Mouse (Mus musculus) heart, postnatal 0 days (tissue): Measurements from ENCODE around the gene Cxcl14. TPM values are rescaled to one million over a fixed set of nuclear protein-coding genes. Genes with fewer than 3 reads are reported as not detected.

Experiments used
- ATAC-seq: fragments of 200-750 bp; cut with Nextera tagmentation; 2 replicates; pipeline ENCODE4 v1.8.0; 2017; ENCODE audit warnings: low read depth, moderate number of reproducible peaks, moderate library complexity; ENCODE audit not compliant: insufficient read depth
- DNase-seq: peaks from one replicate; pipeline ENCODE4 v3.0.0-alpha.2; 2016; ENCODE audit warnings: low spot score
- H3K27ac ChIP-seq: fragments of 300-500 bp; sonication (generic); 2 replicates; pipeline ENCODE4 v1.5.1; 2014; ENCODE audit warnings: low read depth, mild to moderate bottlenecking
- H3K27me3 ChIP-seq: fragments of 300-500 bp; sonication (generic); 2 replicates; pipeline ENCODE4 v1.6.1; 2014; ENCODE audit warnings: low read length, mixed read lengths; ENCODE audit not compliant: control insufficient read depth, insufficient read depth
- H3K36me3 ChIP-seq: fragments of 300-500 bp; sonication (generic); replicated peaks from 2 replicates; pipeline ENCODE4 v1.6.1; 2014; ENCODE audit warnings: low read length, mixed read lengths; ENCODE audit not compliant: control insufficient read depth, insufficient read depth
- H3K4me1 ChIP-seq: fragments of 300-500 bp; sonication (generic); 2 replicates; pipeline ENCODE4 v1.6.1; 2014; ENCODE audit warnings: antibody characterized with exemption; ENCODE audit not compliant: control insufficient read depth, insufficient read depth
- H3K4me2 ChIP-seq: fragments of 300-500 bp; sonication (generic); 2 replicates; pipeline ENCODE4 v1.6.1; 2014; ENCODE audit warnings: low read depth, mild to moderate bottlenecking, low read length, moderate library complexity
- H3K4me3 ChIP-seq: fragments of 300-500 bp; sonication (generic); 2 replicates; pipeline ENCODE4 v1.5.1; 2014; ENCODE audit warnings: low read depth, low read length
- H3K9ac ChIP-seq: fragments of 300-500 bp; sonication (generic); replicated peaks from 2 replicates; pipeline ENCODE4 v1.6.1; 2014; ENCODE audit warnings: low read depth, low read length, mixed read lengths
- H3K9me3 ChIP-seq: fragments of 300-500 bp; sonication (generic); replicated peaks from 2 replicates; pipeline ENCODE4 v1.6.1; 2016; ENCODE audit warnings: low read length; ENCODE audit not compliant: control insufficient read depth
- CTCF ChIP-seq: IDR thresholded peaks from 2 replicates; pipeline ENCODE4 v1.5.1; 2016; ENCODE audit warnings: antibody characterized with exemption, control low read depth, low read depth
- EP300 ChIP-seq: IDR thresholded peaks from 2 replicates; pipeline ENCODE4 v1.6.1; 2016; ENCODE audit warnings: antibody characterized with exemption, low read depth
- WGBS: fragments of 180-500 bp; shearing (Covaris S2); extraction: QIAGEN DNeasy Blood & Tissue Kit; methylation state at CpG from one replicate; pipeline ENCODE4 v1.1.7; 2014; 5-methylcytosine and 5-hydroxymethylcytosine counted together
- polyA plus RNA-seq: library from polyadenylated mRNA; unstranded; fragments of >200 nt; fragmentation: Nextera tagmentation; extraction: Ambion mirVana; gene quantifications from 2 replicates; pipeline ENCODE4 v1.2.1, GENCODE M21; 2015
- total RNA-seq: library from RNA; depleted of rRNA; stranded (reverse); fragments of >200 nt; gene quantifications from 2 replicates; pipeline ENCODE4 v1.2.3, GENCODE M21; 2014; ENCODE audit warnings: low replicate concordance

The Cxcl14 gene
- total and polyA plus RNA-seq, 2 experiments from 2014 or later, result 0.16 TPM; not detected in 1

DNA sequence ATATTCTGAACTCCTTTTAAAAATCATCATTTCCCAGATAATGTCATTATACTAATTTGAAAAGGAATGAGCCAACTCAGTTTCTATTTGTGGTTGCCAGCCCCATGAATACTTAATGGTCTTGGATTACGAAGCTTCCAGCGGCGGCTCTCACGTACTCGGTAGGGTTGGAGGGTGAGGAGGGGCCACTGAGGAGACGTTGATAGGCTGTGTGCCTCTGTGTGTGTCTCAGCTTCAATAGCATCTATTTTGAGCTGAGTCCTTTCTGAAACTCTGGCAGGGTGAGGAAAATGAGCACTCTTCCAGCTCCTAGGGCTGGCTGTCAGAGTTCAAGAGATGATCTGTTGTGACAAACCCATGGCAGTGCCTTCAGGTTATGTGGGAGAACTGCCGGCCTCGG, 40.6 kb upstream of the Cxcl14 start:
- H3K9ac ChIP-seq, result no peak overlapping the region
- WGBS, result 16% methylated on average over 8 of the region's 8 CpGs
- no peaks in the 10 kb centered on the region for H3K36me3 ChIP-seq
- H3K9me3 ChIP-seq, result no peaks in the 10 kb centered on the region
- ATAC-seq, result peak; percentile 47; the same call in 1 of the 2 replicates
- no peak for TF ChIP-seq CTCF
- no peak for TF ChIP-seq EP300
- no peaks in the 10 kb centered on the region for H3K27me3 ChIP-seq
- H3K4me3 ChIP-seq, result no peak overlapping the region
- peak overlapping the region; percentile 17; the same call in 1 of the 2 replicates for H3K4me2 ChIP-seq
- H3K4me1 ChIP-seq, result peaks cover 10% of the 10 kb centered on the region
- peak; percentile 29 for DNase-seq
- H3K27ac ChIP-seq, result 0 out of 2 replicates have a peak overlapping the region, but pooled peaks have one; percentile 16

DNA sequence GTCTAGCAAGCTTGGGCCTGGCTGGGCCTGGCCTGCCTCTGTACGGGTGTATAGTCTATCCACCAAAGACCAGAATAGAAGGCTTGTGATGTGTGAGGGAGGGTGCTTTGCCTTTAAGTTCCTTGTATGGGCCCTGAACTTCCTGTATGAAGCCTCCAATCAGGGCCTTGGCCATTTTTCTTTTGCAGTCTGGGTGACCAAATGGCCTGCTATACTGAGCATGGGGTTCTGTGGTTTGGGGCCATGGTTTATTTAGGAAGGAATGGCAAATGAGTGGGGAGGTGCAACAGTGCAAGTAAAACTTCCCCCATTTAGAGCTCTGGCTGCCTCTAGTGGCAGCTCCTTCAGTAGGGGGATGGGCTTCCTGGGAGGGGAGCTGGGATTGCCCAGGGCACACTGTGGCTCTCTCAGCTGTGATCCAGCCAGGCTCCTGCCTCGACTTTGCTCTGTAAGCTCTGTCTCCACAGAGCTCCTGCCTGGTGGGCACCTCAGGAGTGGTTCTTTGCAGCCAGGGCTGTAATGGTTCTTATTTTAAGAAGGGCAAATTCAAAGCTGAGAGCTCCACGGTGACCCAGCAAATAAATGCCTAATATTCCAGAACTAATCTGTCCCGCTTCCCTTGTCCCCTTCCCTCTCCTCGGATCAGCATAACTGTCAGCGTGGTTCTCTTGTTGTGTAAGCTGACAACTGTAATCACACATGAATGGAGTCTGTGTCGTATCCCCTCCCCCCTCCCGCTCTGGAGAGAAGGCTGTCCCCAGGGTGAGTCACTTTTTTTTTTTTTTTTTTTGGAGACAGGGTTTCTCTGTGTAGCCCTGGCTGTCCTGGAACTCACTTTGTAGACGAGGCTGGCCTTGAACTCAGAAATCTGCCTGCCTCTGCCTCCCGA, 38.7 kb upstream of the Cxcl14 start:
- H3K4me1 ChIP-seq, result peaks cover 3% of the 10 kb centered on the region; the same call in 1 of the 2 replicates
- no peaks in the 10 kb centered on the region for H3K36me3 ChIP-seq
- ATAC-seq (no peak), DNase-seq (no peak)
- H3K27ac ChIP-seq, result no peak overlapping the region
- H3K9me3 ChIP-seq, result no peaks in the 10 kb centered on the region
- no peaks in the 10 kb centered on the region for H3K27me3 ChIP-seq
- no peak overlapping the region for H3K4me3 ChIP-seq
- TF ChIP-seq EP300 (no peak), CTCF (no peak)
- no peak overlapping the region for H3K4me2 ChIP-seq
- WGBS, result 59% methylated on average over 10 of the region's 10 CpGs
- H3K9ac ChIP-seq, result no peak overlapping the region

DNA sequence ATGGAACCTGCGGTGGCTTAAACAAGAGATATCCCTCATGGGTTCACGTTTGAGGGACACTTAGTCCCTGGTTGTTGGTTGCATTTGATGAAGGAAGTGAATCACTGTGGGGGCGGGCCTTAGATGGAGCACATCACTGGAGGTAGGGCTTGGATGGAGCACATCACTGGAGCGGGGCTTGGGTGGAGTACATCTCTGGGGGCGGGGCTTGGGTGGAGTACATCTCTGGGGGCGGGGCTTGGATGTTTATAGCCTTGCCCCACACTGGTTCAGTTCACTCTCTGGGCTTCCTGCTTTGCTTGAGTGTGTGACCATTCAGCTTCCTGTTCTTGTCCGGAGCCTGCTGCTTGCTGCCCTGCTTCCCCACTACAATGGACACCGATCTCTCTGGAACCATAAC, 37.9 kb upstream of the Cxcl14 start:
- peaks cover 3% of the 10 kb centered on the region; the same call in 1 of the 2 replicates for H3K4me1 ChIP-seq
- H3K4me3 ChIP-seq, result no peak overlapping the region
- no peak overlapping the region for H3K4me2 ChIP-seq
- DNase-seq (no peak), ATAC-seq (no peak)
- H3K27ac ChIP-seq, result no peak overlapping the region
- H3K36me3 ChIP-seq, result no peaks in the 10 kb centered on the region
- H3K27me3 ChIP-seq, result no peaks in the 10 kb centered on the region
- 75% methylated on average over 8 of the region's 8 CpGs for WGBS
- H3K9me3 ChIP-seq, result no peaks in the 10 kb centered on the region
- no peak overlapping the region for H3K9ac ChIP-seq
- TF ChIP-seq CTCF, result no peak
- no peak for TF ChIP-seq EP300

DNA sequence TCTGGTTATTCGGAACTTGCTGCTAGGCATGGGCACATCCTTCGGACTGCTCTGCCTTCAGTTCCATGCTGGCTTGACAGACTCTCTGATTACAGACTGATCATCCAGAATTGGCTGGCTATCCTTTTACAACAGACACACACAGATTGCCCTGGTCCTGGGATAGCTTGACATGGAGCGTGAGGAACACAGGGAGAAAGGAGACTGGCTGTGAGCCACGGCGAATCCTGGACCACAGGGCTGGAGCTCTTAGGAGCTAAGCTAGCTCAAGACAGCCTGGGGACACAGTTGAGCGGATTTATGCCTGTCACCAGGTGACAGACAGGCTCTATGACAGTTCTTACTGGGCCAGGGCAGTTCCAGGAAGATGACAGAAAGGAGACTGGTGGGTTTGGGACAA, 36.0 kb upstream of the Cxcl14 start:
- Histone ChIP-seq H3K9me3 (no peaks in the 10 kb centered on the region), H3K27me3 (0 out of 2 replicates have a peak, but pooled peaks cover 3% of the 10 kb centered on the region), H3K4me2 (no peak overlapping the region), H3K27ac (no peak overlapping the region), H3K4me3 (no peak overlapping the region), H3K36me3 (no peaks in the 10 kb centered on the region), H3K9ac (no peak overlapping the region), H3K4me1 (peaks cover 3% of the 10 kb centered on the region; the same call in 1 of the 2 replicates)
- 74% methylated on average over 6 of the region's 6 CpGs for WGBS
- ATAC-seq (no peak), DNase-seq (no peak)
- TF ChIP-seq CTCF (no peak), EP300 (no peak)

DNA sequence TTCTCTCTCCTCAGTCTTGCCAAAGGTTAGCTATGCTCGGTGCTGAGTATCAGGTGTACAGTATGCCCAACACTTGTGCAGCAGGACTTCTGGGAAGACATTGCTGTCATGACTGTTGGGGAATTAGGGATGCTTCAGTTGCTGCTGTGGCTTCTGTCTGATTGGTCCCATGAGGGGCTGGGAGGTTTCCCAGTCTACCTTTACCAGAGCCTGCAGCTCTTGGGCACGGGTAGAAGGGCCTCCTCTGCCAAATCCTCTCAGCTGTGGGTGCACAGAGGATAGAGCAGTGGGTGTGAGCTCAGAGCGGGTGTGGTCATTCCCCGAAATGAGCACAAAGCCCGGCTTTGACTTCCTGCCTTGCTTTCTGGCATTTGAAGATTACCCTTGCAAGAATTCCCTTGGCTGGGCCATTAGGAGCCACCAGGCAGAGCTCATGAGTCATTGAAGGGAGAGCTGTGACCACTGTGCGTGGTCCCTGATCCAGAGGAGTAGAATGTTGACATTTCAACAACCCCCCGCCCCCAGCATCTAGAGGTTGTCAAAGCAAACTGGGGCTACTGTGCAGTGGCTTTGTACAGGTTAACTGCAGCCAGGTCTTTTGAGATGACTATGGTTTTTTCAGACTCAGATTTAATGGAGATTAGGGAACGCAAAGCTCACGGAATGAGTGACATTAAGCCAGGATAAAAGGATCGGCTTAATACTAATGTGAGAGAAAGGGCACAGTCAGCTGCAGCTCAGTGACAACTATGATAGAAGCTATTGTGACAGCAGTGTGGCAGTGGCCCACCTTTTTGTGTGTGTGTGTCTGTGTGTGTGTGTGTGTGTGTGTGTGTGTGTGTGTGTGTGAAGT, 34.5 kb upstream of the Cxcl14 start:
- H3K9me3 ChIP-seq, result no peaks in the 10 kb centered on the region
- H3K9ac ChIP-seq, result no peak overlapping the region
- no peak overlapping the region for H3K4me3 ChIP-seq
- H3K4me1 ChIP-seq, result peaks cover 3% of the 10 kb centered on the region; the same call in 1 of the 2 replicates
- H3K4me2 ChIP-seq, result no peak overlapping the region
- ATAC-seq (no peak), DNase-seq (no peak)
- H3K27me3 ChIP-seq, result 0 out of 2 replicates have a peak, but pooled peaks cover 3% of the 10 kb centered on the region
- H3K27ac ChIP-seq, result no peak overlapping the region
- no peak for TF ChIP-seq EP300
- no peak for TF ChIP-seq CTCF
- H3K36me3 ChIP-seq, result no peaks in the 10 kb centered on the region
- WGBS, result 66% methylated on average over 10 of the region's 10 CpGs
